Mouse (Mus musculus): ENCODE measurements at regions not wholly inside any gene's neighbourhood (a gene's known extent, or its start where the extent isn't known, plus 50 kb on each side); places are given as distances from the start of the nearest gene placed in this dataset.

DNA sequence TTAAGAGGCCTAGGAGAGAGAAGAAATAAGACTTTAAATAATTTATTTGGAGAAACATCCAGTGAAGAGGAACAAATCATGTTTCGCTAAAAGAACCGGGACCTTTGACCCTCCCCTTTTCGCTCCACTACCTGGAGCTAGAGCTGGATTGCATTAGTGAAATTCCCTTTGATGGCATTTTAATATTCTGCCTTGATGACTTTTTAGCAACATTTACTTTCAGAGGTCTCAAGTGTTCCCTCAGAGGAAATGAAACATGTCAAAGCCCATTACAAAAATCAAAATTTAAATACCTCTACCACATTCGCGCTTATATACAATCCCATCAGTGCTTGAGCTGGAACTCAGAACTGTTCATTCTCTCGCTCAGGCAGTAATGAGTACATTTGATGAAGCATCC, 297.0 kb upstream of the Gm10295 start:
- no peak for DNase-seq

DNA sequence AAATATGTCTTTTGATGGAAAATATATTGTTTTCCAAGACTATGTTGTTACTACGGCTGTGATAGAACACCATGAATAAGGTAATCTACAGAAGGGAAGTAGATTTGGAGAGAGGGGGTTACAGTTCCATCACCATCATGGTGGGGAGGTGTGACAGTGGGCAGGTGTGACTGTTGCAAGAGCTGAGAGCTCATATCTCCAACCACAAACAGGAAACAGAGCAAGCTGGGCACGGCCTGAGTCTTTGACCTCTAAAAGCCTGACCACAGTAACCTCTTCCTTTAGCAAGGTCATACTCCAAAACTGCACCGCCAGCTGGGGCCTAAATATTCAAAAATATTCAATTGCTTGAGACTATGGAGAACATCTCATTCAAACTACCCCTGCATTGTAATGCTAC, 295.7 kb upstream of the Gm10295 start:
- no peak for DNase-seq

DNA sequence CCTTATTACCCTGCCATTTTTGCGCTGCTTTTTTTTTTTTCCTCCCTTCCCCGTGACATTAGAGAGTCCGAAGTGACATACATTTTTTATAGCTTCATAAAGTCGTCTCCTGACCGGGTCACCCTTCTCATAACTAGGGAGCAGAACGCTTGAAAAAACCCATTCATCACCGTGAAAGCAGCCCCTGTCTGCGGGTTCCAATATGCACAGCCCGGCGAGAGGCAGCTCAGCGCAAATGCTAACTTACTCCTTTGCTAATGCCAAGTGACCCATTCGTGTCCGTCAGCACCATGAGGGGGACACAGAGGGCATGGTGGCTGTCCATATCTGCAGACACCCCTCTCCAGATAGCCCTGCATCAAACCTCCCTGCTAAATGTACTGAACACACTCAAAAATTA, 271.8 kb upstream of the Gm10295 start:
- no peak for DNase-seq

DNA sequence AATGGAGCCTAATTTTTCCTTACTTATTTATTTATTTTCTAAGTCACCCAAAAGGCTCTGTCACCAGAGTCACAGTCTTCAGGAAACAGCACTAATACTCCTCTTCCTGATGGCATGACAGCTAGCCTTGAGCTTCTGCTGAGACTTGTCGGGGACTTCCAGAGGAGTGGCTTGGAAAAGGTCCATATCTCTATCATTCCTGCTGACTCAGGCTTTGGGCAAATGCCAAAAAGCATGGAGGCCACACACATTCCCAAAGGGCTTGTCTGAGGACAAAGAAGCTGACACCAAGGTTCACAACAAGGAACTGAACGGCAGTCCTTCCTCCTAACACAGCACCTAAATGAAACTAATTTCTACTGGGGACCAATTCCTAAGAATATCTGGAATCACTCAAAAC, 251.9 kb upstream of the Gm10295 start:
- DNase-seq: peak; percentile 10

DNA sequence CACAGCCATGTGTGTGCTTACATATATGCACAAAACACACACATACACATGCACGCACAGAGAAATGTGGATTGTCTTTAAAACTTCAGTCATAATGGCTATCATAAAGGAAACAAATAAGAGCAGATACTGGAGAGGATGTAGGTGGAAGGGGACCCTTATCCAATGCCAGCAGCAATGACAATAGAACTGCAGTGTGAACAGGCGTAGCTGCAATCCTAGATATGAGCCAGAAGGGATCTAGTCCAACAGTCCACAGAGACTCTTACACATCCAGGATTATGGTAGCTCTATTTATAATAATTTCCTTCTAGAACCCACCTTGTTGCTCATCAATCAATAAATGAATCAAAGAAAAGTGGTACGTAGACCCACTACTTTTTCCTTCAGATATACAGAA, 245.5 kb upstream of the Gm10295 start:
- DNase-seq: no peak

DNA sequence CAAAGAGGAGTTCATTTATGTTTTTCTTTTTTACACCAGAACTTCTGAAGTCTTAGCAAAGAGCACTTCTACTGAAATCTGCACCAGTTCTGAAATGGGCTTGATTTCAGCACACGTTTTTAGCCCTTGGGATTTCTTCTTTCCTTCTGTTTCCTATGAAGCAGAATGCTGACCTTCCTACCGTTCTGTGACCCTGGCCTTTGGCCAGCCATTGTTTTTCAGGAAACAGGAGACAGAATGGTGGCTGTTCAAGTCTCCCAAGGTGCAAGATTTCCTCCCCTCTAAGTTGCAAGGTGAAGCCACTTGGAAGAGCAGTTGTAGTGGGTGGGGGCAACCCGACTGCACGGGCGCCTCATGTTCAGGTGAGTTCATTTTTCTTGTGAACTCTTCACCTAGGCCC, 236.3 kb upstream of the Gm10295 start:
- DNase-seq: no peak

DNA sequence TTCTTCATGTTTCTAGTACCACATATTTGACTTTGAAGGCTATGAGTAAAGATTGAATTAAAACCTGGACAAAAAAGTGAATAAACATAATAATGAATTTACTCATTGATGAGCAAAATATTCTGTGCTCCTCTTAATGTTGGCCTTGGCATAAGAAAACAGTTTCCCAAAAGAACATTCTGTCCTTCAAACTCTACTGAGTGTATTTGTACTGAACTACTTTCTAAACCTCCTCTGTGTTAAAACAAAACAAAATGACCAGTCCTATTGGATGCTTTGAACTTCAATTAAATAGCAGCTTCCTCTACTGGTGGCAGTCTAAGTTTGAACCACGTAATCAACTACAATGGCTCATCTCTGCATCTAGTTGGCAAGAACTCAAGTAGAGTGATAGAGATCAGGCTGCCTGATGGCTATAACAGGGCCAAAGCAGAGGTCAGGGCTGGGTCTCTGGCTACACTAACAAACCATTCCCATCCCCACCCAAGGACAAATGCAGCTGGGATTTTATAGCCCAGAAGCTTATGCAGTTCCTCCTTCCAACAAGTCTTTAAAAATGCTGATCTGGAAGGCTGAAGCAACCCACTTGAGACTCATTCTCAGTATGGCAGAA, 232.3 kb upstream of the Gm10295 start:
- DNase-seq: peak; percentile 49

DNA sequence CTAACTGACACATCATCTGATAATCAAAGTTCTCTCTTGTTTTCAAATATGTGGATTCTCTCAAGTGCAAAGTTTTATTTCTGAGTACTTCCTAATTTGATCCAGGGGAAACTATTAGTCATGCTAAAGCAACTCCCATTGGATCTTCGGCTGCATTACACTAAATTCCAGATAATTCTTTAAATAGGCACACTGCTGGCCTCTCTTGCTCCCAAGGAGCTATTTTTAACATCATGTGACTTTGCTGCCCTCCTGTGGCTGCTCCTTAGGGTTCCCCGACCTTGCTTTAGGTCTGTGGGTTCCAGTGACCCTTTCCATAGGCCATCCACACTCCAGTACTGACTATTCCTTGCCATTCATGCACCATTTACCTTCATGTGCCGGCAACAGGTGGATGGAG, 230.5 kb upstream of the Gm10295 start:
- peak; percentile 76 for DNase-seq

DNA sequence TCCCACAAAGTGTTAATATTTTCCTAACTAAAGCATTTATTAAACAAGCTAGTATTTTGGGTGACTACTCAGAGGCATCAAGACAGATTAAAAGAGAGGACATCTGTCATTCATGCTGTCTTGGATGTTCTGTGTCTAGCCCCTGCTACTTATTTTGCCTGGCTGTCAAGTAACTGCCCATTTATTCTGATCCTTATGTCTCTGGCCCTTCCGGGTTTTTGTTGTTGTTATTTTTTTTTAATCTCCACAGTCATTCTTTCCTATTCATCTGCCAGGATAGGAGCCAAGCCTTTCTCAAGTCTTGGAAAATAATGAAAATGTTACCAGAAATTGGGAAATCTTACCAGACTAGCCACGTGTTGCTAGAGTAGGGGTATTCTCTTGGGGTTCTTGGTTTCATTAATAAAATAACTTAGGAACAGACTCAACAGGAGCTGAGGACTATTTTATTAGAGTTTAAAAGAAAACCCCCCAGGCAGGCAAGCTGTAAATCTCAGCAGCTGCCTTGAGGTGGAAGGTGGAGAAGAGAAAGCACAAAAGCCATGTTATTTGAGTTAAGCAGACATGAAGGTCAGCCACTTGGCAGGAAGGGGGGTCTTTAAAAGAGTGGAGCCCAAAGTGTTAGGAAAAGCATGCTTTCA, 209.1 kb upstream of the Gm10295 start:
- DNase-seq: peak; percentile 13

DNA sequence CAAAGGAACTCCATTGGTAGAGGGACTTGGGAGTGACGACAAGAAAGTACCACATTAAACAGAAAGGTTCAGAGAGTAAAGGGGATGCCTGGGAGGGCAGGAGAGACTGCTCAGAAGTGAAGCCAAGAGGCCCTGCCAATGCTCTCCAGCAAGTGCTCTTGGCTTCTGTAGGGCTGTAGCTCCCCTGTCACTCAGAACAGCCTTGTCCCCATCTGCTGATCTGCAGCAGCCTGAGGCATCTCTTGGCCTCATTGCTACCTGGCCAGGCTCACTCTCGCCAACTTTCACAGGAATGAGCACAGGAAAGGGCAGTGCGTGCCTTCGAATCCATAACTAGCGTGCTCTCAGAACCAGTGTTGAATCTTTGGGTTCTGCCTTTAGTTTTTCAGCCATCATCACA, 205.2 kb upstream of the Gm10295 start:
- no peak for DNase-seq

DNA sequence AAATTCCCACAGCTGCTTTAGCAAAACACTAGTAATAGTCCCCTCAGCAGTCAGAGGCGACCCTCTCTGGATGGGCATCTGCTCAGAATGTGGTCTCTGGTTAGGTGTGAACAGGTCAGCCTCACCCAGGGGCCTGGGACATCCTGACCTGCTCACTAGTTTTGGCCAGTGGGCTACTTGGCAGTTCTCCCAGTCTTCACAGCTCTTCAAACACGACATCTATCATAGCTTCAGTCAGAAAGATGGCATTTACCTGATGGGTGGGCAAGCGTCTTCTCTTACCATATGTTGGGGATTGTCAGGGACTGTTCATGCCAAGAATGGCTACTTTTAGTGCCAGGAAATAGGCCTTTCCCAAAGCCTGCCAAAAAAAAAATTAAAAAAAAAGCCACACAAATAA, 204.2 kb upstream of the Gm10295 start:
- no peak for DNase-seq

DNA sequence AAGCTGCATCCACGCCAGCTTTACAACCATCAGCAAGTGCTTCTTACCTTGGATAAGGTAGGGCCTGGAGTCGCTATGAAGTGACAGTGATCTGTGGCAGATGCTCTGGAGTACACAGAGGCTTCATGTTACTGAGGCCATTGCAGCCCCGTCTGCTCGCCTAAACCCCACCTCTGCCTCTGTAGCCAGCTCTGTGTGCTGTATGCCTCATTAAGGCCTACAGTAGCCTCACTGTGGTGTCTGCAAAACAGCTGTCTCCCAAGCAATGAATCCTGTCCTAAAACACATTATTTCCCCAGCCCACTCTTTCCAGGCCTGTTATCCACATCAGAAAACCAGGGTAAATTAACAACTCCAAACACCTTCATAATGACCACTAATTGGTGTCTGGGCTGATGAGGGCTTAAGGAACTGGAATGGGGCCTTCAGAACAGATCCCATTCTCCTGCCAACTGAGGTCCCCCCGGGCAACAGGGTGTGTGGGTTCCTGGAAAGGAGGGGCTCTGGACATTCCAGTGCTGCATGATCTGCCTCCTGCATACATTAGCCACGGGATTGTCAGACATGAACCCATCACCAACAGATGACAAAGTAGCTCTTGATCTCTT, 195.4 kb upstream of the Gm10295 start:
- no peak for DNase-seq

DNA sequence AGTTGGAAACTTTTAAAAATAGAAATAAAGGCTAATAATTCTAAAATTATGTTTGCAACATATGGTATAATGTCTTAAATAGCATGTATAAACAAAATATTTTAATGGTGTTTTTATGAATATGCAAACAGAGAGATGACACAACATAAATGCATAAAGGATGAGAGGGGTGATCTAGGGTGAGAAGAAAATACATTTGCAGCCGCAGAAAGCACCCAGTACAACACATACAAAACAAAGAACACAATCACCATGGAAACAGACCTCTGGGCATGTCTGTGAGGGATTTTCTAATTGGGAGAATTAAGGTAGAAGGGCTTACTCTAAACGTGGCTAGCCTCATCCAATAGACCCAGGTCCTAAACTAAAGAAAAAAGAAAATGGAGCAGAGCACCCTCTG, 190.2 kb upstream of the Gm10295 start:
- no peak for DNase-seq

DNA sequence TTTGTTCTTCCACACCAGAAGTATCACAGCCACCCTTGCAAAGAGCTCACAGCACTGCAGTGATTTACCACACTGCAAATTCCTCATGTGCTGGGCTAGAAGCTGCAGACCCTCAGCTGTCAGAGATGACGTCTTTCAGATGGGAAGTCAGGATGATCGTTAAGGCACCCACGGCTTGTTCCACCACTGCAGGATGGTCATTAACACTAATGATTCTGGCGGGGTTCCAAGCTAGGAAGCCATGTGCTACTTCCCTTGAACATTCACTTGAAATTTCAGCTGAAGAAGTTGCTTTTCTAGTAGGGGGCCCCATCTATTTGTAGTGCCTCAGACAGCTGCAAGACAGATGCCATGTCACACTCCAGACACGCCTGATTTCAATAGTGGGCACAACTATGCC, 181.8 kb upstream of the Gm10295 start:
- no peak for DNase-seq

DNA sequence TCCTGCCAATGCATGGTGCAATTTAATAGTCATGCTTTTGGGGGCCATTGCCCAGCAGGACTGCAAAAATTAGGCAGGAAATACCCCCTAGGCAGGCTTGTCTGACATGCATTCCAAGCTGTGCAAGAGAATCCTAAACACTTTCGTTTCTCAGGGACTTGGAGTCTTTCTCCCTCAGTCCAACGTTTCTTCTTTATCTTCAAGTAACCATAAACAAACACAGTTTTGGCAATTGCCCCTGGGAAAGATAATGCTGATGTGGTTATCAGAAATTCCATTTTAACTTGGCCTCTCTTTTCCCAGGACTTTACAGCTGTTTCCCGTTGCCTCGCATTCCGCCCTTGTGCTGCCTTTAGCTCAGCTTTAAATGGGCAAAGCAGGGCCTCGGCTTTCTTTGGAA, 180.2 kb upstream of the Gm10295 start:
- DNase-seq: peak; percentile 51

DNA sequence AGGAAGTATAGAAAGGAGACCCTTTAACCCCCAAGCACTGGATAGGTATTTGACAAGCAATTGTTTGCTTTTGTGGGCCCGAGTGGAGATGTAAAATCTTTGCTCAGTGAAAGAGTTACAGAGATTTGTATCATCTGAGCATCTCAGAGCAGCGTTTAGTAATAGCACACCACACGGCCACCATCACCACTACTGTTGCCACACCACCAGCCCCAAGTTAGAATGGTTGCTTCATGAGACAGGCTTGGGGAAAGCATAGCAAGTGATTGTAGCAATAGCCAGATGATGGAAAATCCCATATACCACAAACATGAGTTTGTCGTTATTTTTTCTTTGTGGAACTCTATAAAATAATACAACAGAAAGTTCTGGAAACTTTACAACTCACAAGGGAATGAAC, 179.6 kb upstream of the Gm10295 start:
- DNase-seq: no peak

DNA sequence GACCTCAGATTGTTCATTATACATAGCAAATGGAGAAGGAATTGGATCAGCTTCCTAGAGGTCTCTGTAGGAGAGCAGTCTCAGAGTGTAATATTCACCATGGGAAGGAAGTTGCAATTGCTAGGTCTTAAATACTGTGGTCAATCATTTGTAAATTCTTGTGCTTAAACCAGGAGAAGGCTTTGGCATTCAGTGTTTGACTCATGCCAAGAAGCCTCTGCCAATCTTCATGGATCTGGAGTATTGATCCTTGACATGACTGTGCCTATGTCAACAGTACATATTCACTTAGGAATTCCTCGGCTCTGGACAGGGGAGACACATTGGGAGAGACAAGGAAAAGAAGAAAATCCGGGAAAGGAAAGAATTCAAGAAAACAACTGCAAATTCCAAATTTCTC, 174.9 kb upstream of the Gm10295 start:
- no peak for DNase-seq

DNA sequence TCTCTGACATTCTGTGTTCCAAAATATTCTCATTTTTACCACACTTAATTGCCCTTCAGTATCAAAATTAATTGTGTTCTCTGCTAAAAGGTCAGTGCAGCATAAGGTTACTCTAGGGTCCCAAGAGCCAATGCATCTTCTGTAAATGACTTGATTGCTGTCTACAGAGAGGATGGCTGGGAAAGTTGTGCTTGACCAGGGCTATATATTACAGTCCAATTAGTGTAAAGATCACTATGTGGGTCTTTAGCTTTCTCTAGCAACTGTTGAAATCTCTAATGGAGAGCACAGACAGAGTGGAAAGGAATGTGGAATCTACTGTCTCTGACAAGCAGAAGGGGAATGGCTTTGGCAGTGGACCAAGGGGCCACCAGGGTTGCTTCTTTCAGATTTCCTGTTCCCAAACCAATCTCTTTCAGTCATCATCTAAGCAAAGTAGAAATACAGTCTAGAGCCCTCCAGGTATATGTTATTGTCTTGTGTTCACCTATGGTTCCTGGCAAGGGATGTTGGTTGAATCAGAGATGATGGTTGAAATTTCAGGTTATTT, 173.4 kb upstream of the Gm10295 start:
- DNase-seq: no peak

DNA sequence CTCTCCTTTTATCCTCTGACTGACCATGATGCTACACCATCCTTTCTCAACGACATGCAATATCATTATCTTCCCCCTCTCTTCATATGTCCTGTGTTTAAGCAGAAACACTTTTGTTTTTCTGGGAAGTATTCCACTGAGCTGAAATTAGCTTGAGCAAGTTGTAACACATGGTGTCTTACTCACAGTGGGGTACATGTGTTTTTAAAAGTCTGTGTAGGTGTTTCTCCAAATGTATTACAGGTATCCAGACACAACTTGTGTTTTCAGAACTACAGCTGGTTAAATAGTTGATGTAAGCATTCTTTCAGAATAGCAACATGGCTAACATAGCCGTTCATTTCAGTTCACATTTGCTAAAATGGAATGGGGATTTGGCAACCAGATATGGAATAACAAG, 172.8 kb upstream of the Gm10295 start:
- no peak for DNase-seq

DNA sequence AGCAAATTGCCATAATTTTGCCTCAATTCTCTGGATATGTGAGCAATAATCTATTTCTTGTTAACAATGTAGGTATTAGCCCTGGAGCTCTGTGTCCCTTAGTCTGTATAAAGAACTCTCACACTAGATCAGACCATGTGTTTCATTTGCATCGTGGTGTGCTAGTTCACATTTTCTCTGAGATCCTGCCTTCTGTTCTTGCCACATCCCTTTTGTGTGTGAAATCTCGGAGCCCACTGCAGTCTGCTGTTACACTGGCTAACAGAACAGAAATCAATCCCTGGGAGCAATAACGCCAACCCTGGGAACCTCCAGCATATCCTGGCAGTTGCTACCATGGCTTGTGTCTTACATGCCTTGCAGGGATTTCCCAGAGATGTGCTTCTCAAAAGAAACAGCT, 156.1 kb upstream of the Gm10295 start:
- no peak for DNase-seq

DNA sequence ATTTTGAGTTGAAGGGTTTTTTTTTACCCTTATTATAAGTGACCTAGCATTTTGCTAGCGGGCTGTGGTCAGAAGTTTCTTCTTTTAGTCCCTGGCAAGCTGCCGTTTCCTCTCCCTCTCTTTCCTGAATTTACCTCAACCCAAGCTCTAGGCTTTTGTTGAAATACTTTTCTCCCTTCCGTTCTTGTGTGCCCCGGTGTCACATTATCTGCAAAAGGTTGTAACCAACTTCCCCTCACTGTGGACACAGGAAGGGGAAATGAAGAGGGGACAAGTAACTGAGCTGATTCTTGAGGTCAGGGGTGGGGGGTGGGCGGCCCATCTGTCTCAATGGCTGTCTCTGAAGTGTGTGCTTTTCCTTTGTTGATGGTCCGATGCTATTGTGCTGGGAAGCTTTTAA, 149.4 kb upstream of the Gm10295 start:
- no peak for DNase-seq

DNA sequence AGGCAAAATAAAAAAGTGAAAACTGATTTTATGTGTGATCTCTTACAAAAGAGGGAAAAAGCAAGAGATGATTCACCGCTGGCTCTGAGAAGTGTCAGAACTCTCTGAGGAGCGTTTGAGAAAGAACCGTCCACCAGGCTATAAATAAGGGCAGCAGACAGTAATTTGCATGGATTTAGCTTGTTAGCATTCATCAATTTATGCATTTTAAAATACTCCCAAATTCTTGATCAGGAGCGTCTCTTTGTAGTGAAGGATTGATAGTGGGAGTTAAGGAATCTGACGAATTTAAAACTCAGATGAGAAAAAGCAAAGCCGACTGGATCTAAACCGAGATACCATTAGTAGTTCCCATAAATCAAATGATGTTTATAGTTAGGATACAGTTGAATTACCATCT, 146.8 kb upstream of the Gm10295 start:
- DNase-seq: no peak

DNA sequence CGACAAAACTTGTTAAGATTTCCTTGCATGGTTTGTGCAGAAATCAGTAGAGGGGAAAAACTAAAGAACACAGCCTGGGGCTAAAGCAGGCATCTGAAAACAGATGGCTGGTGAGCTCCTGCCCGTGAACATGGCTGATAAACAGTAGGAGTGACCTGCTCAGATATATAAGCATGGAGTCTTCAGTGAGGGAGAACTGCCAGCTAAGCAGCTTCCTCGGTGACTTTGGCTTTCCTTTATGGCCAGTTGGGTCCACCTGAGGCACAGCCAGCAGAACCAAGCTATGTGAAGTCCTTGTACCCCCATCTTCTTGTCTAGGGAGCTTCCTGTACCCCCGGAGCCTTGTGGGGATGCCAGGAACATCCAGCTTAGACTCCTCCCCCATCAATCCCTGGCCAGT, 139.8 kb upstream of the Gm10295 start:
- DNase-seq: no peak

DNA sequence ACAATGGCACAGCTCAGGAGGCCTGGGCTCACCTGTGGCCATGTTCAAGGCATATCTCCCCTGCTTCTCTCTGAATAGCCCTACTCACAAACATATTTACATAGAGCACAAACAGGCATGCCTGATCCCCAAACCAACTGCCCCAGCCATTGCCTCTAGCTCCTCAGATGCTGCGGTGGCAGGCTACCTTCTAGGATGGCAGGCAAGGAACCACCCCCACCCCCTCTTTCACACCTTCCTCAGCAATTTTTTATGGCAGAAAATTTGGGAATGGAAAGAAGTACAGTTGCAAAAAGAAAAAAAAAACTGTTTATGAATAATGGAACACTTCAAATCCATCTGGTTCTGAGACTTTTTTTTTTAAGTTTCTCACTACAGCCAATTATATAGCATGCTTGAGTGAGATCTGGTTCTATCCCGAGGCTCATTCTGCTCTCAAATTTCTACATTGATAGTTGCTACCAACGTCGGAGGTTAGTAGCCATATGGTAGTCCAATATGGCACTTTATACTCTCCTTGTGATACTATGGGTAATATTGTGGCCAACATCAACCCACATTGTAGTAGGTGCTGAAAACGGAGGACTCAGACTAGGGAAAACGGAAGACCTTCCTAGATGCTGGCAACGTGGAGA, 136.8 kb upstream of the Gm10295 start:
- DNase-seq: no peak

Data from lung, postnatal 36 days (tissue).